Mouse (Mus musculus) limb, embryonic 15.5 days (tissue): ENCODE measurements around the gene Olfr524. TPM values are rescaled to one million over a fixed set of nuclear protein-coding genes. Genes with fewer than 3 reads are reported as not detected.

ENCODE experiments used
- ATAC-seq: fragments of 200-750 bp; cut with Nextera tagmentation; 2 replicates; pipeline ENCODE4 v1.8.0; 2017; ENCODE audit warnings: low read depth, moderate TSS enrichment; ENCODE audit not compliant: insufficient number of reproducible peaks, low FRiP score, low TSS enrichment
- H3K27ac ChIP-seq: fragments of 300-500 bp; sonication (generic); 2 replicates; pipeline ENCODE4 v1.5.1; 2015; ENCODE audit warnings: moderate library complexity, mild to moderate bottlenecking, inconsistent platforms
- H3K27me3 ChIP-seq: fragments of 300-500 bp; sonication (generic); 2 replicates; pipeline ENCODE4 v1.6.1; 2015; ENCODE audit warnings: inconsistent platforms
- H3K36me3 ChIP-seq: fragments of 300-500 bp; sonication (generic); 2 replicates; pipeline ENCODE4 v1.6.1; 2015; ENCODE audit warnings: inconsistent platforms
- H3K4me1 ChIP-seq: fragments of 300-500 bp; sonication (generic); 2 replicates; pipeline ENCODE4 v1.6.1; 2015; ENCODE audit warnings: inconsistent platforms
- H3K4me2 ChIP-seq: fragments of 300-500 bp; sonication (generic); 2 replicates; pipeline ENCODE4 v1.6.1; 2015; ENCODE audit warnings: mild to moderate bottlenecking, inconsistent platforms
- H3K4me3 ChIP-seq: fragments of 300-500 bp; sonication (generic); 2 replicates; pipeline ENCODE4 v1.5.1; 2015; ENCODE audit warnings: mild to moderate bottlenecking, inconsistent platforms
- H3K9ac ChIP-seq: fragments of 300-500 bp; sonication (generic); 2 replicates; pipeline ENCODE4 v1.6.1; 2015; ENCODE audit warnings: inconsistent platforms
- H3K9me3 ChIP-seq: fragments of 300-500 bp; sonication (generic); 2 replicates; pipeline ENCODE4 v1.6.1; 2016; ENCODE audit warnings: inconsistent platforms
- WGBS: fragments of 180-500 bp; shearing (Covaris S2); methylation state at CpG from one replicate; pipeline ENCODE4 v1.1.7; 2015; 5-methylcytosine and 5-hydroxymethylcytosine counted together
- polyA plus RNA-seq: library from polyadenylated mRNA; unstranded; fragments of >200 nt; fragmentation: Nextera tagmentation; extraction: Ambion mirVana; gene quantifications from 2 replicates; pipeline ENCODE4 v1.2.1, GENCODE M21; 2015

Gene Olfr524
- polyA plus RNA-seq, 1 experiment from 2014 or later, result not detected

DNA sequence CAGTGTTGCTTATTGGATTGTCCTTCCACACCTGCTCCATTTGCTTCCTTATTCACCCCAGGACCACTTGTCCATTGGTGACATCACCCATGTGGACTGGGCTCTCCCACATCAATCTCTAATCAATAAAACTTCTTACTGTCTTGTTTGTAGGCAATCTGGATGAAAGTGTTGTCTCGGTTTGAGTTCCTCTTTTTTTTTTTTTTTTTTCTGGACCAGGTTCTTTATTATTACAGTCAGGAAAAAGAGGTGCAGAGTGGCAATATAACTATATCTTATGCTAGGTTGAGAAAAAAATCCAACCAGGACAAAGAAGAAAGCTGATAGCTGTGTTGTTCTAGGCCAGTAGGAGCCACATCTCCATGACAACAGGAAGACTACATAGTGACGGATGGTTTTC is 25.1 kb downstream of the Olfr524 start:
- H3K4me1 ChIP-seq, result no peaks in the 10 kb centered on the region
- H3K9ac ChIP-seq, result no peak overlapping the region
- H3K27ac ChIP-seq, result no peak overlapping the region
- H3K9me3 ChIP-seq, result no peaks in the 10 kb centered on the region
- no peak overlapping the region for H3K4me3 ChIP-seq
- H3K27me3 ChIP-seq, result no peaks in the 10 kb centered on the region
- H3K36me3 ChIP-seq, result no peaks in the 10 kb centered on the region
- 85% methylated on average over 2 of the region's 2 CpGs for WGBS
- ATAC-seq, result no peak
- H3K4me2 ChIP-seq, result no peak overlapping the region

- no peak overlapping the region for H3K9ac ChIP-seq
- no peaks in the 10 kb centered on the region for H3K4me1 ChIP-seq
- WGBS, result 83% methylated on average over 2 of the region's 2 CpGs
- no peaks in the 10 kb centered on the region for H3K9me3 ChIP-seq
- no peak overlapping the region for H3K27ac ChIP-seq
- H3K27me3 ChIP-seq, result no peaks in the 10 kb centered on the region
- no peaks in the 10 kb centered on the region for H3K36me3 ChIP-seq
- ATAC-seq, result no peak
- H3K4me2 ChIP-seq, result no peak overlapping the region
- H3K4me3 ChIP-seq, result no peak overlapping the region
Measured at GRCm38 (mm10) chr7:140179176-140179575, 26.6 kb downstream of the Olfr524 start.

- no peaks in the 10 kb centered on the region for H3K9me3 ChIP-seq
- no peak within 1 kb of the TSS for H3K4me2 ChIP-seq
- no peak within 1 kb of the TSS for H3K27ac ChIP-seq
- no peak within 1 kb of the TSS for H3K9ac ChIP-seq
- no peak within 1 kb of the TSS for H3K4me3 ChIP-seq
- no peaks in the 10 kb centered on the region for H3K36me3 ChIP-seq
- no peak for ATAC-seq
- no peaks in the 10 kb centered on the region for H3K4me1 ChIP-seq
- whole genome bisulfite sequencing, result 19% methylated on average over 1 of the region's 1 CpGs
- H3K27me3 ChIP-seq, result no peaks in the 10 kb centered on the region
Measured at GRCm38 (mm10) chr7:140172936-140173335, 32.8 kb downstream of the Olfr524 start, which contains the start of gene Olfr523. Olfr523 (plus strand) TSS chr7:140173217.

DNA sequence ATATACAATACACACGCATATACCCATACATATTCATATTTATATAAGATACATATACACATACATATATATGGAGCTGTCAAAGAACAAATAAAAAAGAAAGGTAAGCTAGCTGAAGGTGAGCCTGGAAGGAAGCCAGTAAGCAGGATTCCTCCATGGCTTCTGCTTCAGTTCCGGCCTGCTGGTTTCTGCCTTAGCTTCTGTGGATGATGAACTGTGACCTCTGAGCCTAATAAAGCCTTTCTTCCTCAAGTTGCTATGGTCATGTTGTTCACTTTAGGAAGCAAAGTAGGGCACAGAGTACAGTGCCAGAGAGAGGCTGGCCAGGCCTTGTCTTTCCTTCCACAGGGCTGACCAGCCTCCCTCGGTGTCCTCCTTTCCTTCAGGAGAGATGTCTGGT is 34.9 kb downstream of the Olfr524 start:
- WGBS, result 89% methylated on average over 3 of the region's 3 CpGs
- Histone ChIP-seq H3K9me3 (no peaks in the 10 kb centered on the region), H3K4me3 (no peak overlapping the region), H3K27me3 (no peaks in the 10 kb centered on the region), H3K36me3 (no peaks in the 10 kb centered on the region), H3K27ac (no peak overlapping the region), H3K4me2 (no peak overlapping the region), H3K9ac (no peak overlapping the region), H3K4me1 (no peaks in the 10 kb centered on the region)
- ATAC-seq, result no peak

GRCm38 (mm10) chr7:140169386-140169785 is 36.4 kb downstream of the Olfr524 start:
- no peaks in the 10 kb centered on the region for H3K36me3 ChIP-seq
- no peak overlapping the region for H3K9ac ChIP-seq
- no peak overlapping the region for H3K27ac ChIP-seq
- no peak for ATAC-seq
- 80% methylated on average over 4 of the region's 4 CpGs for WGBS
- no peaks in the 10 kb centered on the region for H3K9me3 ChIP-seq
- H3K4me2 ChIP-seq, result no peak overlapping the region
- H3K4me3 ChIP-seq, result no peak overlapping the region
- H3K4me1 ChIP-seq, result no peaks in the 10 kb centered on the region
- H3K27me3 ChIP-seq, result no peaks in the 10 kb centered on the region

DNA sequence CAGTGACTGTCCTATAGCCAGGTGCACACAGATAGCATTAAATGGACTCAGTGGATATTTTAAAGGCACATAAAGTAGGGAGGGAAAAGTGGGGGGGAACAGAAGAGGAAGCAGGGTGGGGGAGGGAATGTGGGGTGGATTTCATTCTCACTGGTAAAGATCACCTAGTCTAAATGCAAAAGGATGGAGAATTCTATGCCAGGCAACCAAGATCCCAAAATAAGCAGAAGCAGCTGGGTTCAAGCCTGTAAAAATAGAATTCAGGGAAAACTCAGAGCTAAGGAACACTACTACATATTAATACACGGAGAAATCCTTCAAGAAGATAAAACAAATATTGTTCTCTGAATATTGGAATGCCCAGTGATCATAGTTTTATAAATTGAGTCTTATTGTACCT is 37.8 kb downstream of the Olfr524 start:
- H3K9ac ChIP-seq, result no peak overlapping the region
- H3K27ac ChIP-seq, result no peak overlapping the region
- ATAC-seq, result no peak
- no peaks in the 10 kb centered on the region for H3K27me3 ChIP-seq
- 74% methylated on average over 1 of the region's 1 CpGs for WGBS
- no peaks in the 10 kb centered on the region for H3K36me3 ChIP-seq
- no peaks in the 10 kb centered on the region for H3K4me1 ChIP-seq
- H3K4me3 ChIP-seq, result no peak overlapping the region
- no peaks in the 10 kb centered on the region for H3K9me3 ChIP-seq
- no peak overlapping the region for H3K4me2 ChIP-seq

DNA sequence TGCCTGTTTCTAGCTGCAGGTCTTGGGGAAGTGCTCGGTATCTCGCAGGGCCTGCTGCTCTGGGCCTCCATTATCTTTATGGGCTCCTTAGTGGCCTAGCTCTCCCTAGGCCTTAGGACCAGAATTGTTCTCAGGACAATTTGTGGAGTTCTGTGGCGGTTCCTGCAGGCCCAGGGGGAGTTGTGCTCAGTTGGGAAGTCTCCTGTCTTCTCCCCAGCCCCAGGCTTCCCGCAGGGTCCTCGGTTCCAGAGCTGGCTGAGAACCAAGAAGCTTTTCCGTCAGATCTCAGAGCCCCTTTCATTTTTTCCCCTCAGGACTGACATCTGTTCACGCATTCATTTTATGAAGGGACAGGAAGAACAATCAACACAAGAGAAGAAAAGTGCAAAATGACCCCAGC is 41.1 kb downstream of the Olfr524 start, which contains the start of gene Olfr522:
Olfr522 (minus strand) TSS at position 101 of the 400 bp plus-strand sequence.
- WGBS, result 61% methylated on average over 7 of the region's 7 CpGs
- H3K4me2 ChIP-seq, result no peak within 1 kb of the TSS
- no peak within 1 kb of the TSS for H3K27ac ChIP-seq
- H3K9me3 ChIP-seq, result no peaks in the 10 kb centered on the region
- no peaks in the 10 kb centered on the region for H3K27me3 ChIP-seq
- no peak within 1 kb of the TSS for H3K9ac ChIP-seq
- H3K4me3 ChIP-seq, result no peak within 1 kb of the TSS
- no peak for ATAC-seq
- H3K36me3 ChIP-seq, result no peaks in the 10 kb centered on the region
- no peaks in the 10 kb centered on the region for H3K4me1 ChIP-seq

DNA sequence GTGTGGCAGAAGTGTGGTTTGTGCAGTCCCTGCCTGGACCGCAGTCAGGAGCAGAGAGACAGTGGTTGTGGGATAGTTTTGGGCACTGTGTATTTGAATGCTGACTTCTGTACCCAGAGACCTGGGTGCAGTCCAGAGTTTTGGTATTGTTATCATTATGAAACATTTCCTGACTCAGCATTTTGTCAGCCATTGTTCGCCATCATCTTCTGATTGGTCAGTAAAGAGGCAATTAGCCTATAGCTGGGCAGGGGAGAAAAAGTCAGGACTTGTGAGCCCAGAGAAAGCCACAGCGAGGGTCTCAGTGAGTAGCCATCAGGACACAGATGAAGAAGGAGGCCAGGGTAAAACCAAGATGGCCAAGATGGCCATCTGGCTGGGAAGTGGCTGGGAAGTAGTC is 45.4 kb downstream of the Olfr524 start:
- H3K27me3 ChIP-seq, result peaks cover 15% of the 10 kb centered on the region; the same call in 1 of the 2 replicates
- 77% methylated on average over 3 of the region's 3 CpGs for WGBS
- no peak overlapping the region for H3K4me2 ChIP-seq
- H3K9me3 ChIP-seq, result no peaks in the 10 kb centered on the region
- H3K27ac ChIP-seq, result no peak overlapping the region
- no peak overlapping the region for H3K4me3 ChIP-seq
- no peak for ATAC-seq
- H3K9ac ChIP-seq, result no peak overlapping the region
- no peaks in the 10 kb centered on the region for H3K4me1 ChIP-seq
- H3K36me3 ChIP-seq, result no peaks in the 10 kb centered on the region

GRCm38 (mm10) chr7:140154218-140154927 is 51.4 kb downstream of the Olfr524 start, which contains the start of gene Sprn:
Sprn (minus strand) TSS chr7:140154877.
- H3K4me3 ChIP-seq, result peak within 1 kb of the TSS; percentile 20; the same call in 1 of the 2 replicates
- H3K9ac ChIP-seq, result 0 out of 2 replicates have a peak within 1 kb of the TSS, but pooled peaks have one; percentile 28
- no peak within 1 kb of the TSS for H3K27ac ChIP-seq
- H3K9me3 ChIP-seq, result no peaks in the 10 kb centered on the region
- H3K4me2 ChIP-seq, result peak within 1 kb of the TSS; percentile 34
- H3K4me1 ChIP-seq, result peaks cover 11% of the 10 kb centered on the region
- ATAC-seq, result no peak
- H3K36me3 ChIP-seq, result peaks cover 8% of the 10 kb centered on the region; the same call in 1 of the 2 replicates
- 3% methylated on average over 28 of the region's 28 CpGs for WGBS
- peaks cover 54% of the 10 kb centered on the region for H3K27me3 ChIP-seq

- no peak for ATAC-seq
- Histone ChIP-seq H3K4me1 (peaks cover 11% of the 10 kb centered on the region), H3K9me3 (no peaks in the 10 kb centered on the region), H3K27ac (no peak overlapping the region), H3K36me3 (peaks cover 8% of the 10 kb centered on the region; the same call in 1 of the 2 replicates), H3K27me3 (peaks cover 53% of the 10 kb centered on the region), H3K4me2 (peak overlapping the region; percentile 47; the same call in 1 of the 2 replicates), H3K9ac (no peak overlapping the region), H3K4me3 (no peak overlapping the region)
- WGBS, result 18% methylated on average over 3 of the region's 4 CpGs
Measured at GRCm38 (mm10) chr7:140153829-140154217, 51.9 kb downstream of the Olfr524 start.

DNA sequence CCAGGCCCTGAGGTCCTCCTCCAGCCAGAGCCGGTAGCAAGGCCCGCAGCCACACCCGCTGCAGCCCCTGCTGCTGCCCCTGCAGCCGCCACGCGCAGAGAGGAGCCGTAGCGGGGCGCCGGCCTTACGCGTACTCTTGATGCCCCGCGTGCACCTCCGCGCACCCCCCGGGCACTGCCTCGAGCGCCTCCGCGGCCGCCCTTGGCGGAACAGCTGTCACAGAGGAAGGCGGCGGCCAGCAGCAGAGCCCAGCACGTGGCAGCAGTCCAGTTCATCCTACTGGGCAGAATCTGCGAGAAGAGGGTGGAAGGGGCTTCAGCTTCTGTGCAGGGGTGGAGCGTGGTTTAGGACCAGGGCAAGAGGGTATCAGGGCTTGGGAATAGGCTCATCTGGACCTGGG is 52.4 kb downstream of the Olfr524 start:
- Histone ChIP-seq H3K27ac (no peak overlapping the region), H3K9me3 (no peaks in the 10 kb centered on the region), H3K9ac (no peak overlapping the region), H3K4me1 (peaks cover 11% of the 10 kb centered on the region), H3K4me2 (peak overlapping the region; percentile 47), H3K4me3 (peak overlapping the region; percentile 22), H3K27me3 (peaks cover 51% of the 10 kb centered on the region), H3K36me3 (peaks cover 8% of the 10 kb centered on the region; the same call in 1 of the 2 replicates)
- ATAC-seq, result no peak
- WGBS, result 4% methylated on average over 28 of the region's 28 CpGs
